Mouse (Mus musculus) kidney, postnatal 36 days (tissue): Measurements from ENCODE around the gene Pde4d.
A peak's percentile ranks its signal among the peaks of the same experiment; 100 is the strongest.
"Not testable (repeated sequence)": the region's sequence is repeated elsewhere in the genome, so short reads cannot be mapped to it uniquely, and the experiment has no call there.

Experiments used
- DNase-seq, 2 experiments: peaks; one replicate each; pipeline ENCODE4 v3.0.0; 2021 to 2022; ENCODE audit warnings: mixed read lengths in 2 of 2

The Pde4d gene

DNA sequence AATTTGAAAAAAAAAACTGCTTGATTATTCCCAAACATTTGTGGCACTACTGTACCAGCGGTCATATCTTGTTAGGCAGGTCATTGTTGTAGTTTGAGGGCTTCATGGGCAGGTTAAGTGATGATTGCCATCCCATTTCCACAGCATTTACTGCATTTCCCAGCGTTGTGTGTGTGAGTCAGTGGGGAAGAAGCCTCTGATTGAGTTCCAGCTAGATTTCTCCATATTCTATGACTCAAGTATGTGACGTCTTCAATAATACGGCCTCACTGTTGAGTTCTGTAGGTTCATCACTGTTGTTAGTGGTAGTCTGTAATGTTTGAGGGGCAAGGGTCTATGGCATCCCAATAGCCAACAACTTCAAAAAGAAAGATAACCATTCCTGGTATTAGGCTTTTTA, 255.7 kb downstream of the Pde4d start:
- no peak for DNase-seq

DNA sequence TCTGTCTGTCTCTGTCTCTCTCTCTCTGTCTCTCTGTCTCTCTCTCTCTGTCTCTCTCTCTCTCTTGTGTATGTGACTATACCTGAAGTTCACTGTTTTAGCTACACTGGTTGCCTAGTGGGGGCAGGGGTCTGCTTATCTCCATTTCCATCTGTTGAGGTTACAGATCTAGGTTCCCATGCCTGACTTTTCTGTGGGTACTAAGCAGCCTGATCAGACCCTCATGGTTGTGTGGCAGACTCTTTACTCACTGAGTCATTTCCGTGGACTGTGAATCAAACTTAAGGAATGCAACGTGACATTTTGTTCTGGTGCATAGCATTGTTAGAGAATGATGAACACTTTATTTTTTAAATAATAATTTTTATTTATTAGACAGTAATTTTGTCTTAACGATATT, 264.3 kb downstream of the Pde4d start:
- no peak for DNase-seq

DNA sequence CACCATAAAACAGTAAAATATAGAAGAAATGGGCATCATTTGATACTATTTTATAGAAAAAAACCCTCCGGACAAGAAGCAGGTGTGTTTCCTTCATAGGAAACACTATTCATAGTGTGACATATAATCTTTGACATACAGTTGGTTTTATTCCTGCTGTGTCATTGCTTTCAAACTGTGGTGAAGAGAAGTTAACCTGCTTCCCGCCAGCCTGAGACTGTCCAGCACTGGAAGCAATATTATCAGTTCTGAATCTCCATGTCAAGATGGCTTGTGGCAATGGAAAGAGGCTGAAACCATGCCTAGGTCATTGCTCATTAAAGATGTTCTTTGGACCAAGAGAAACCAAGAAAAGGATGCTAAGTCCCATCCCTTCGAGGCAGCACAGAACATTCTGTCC, 265.3 kb downstream of the Pde4d start:
- no peak for DNase-seq

DNA sequence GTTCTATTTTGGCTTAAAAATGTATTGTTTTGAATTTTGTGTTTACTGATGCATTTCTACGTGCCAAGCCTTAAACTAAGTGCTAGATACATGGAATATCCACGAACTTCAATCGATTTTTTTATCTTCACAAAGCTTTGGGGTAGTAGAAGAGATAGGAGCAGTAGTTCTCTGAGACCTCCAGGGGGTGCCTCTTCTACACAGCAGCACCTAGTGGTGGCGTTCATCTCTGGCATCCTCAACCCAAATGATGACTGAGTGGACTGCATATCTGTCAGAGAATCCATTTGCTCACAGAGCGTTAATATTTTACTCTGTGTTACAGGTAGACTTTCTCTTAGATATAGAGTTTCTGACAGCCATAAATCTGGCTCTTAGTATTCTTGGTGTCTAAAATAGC, 272.5 kb downstream of the Pde4d start:
- DNase-seq = peak; percentile 41 to 78

DNA sequence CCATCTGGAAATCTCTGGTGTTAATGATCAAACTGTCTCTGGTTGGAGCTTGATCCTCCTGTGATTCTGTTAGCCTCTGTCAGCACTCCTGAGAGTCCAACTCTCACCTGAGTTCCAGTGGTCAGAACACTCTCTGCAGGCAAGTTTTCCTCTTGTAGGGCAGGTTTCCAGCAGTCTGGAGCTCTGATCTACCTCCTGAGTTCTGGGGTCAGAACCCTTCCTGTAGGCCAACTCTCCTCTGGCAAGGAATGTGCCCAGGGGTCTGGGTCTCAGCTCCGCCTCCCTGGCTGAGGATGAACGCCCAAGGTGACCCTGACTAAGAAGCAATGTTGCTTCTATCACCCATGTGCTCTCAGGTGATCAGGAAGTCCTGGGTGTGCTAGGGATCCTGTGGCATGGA, 284.6 kb downstream of the Pde4d start:
- DNase-seq = peak; percentile 69 to 80

DNA sequence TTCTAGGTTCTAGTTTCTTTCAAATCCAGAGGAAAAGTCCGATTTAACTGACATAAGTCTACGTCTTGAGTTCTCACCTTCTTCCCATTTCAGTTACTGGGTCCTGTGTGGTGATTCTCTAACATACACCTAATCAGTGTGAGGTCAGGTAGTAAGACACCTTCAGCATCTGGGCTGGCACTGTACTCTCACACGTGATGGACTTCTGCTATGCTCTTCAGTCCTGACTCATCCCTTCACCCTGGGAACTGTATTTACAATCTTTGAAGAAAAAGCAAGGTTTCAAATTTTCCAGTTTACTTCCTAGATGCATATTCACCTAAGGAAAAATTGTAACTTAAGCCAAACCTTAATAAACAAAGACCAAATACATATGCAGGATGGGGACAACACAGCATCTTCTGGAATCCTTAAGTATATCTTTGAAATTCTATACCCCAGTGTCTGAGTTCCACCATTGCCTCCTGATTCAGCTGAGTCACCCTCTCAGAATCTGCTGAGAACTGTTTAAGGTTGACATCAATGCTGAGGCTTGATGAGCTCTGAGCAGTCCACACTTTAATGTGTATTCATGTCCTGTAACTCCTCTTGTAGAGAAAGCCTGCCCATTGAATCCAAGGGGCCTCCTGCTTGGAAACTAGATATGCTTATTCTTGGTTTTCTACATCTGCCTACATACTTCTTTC, 301.6 kb downstream of the Pde4d start:
- no peak for DNase-seq

DNA sequence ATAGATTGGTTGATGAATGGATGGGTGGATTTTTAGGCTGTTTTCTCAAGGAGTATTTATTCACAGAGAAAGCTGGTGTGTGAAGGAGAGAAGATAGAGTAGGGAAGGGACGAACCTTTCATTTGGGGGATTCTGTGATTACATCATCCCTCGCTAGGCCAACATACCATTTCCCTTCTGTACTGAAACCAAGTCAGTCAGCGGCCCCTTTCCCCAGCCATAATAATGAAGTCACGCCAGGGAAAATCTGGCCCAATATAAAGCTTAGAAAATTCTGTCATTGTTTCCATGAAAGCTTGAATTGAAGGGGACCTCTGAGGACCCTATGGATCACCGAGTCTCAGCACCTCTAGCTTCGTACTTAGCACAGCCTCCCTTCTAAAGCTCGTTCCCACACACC, 307.7 kb downstream of the Pde4d start:
- DNase-seq = no peak

DNA sequence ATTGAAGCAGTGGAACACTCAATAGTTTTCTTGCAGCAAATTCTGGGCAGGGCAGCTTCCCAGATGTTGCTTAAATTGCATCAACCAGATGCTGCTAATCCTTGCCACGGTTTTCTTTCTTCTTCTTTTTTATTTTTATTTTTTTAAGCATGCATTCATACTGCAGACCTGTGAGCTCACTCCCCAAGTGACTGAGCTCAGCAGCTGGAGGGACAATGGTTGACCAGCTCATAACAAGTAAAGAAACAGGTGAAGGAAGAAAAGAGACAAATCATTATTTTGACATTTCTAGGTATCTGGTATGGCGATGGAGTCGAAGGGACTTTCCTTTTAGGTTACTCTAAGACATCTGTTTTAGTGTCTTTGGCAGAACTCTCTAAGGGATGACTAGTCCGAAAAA, 308.6 kb downstream of the Pde4d start:
- no peak for DNase-seq

DNA sequence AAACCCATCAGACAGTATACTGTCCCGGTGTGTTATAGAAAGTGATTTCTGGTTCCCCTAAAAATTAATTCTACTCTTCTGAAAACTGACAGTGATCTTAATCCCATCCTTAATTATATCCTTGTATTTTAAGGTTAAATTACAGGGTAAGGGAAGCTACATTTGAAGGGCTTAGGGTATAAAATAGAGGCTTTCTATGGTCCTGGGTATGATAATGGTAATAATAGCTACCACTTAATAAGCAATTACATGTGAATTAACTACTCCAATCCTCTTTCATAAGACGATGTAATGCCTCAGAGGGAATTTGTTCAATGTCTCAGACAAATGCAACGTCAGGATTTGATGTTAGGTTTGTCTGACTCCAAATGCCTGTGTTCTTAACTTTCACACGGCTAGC, 309.4 kb downstream of the Pde4d start:
- DNase-seq = no peak

DNA sequence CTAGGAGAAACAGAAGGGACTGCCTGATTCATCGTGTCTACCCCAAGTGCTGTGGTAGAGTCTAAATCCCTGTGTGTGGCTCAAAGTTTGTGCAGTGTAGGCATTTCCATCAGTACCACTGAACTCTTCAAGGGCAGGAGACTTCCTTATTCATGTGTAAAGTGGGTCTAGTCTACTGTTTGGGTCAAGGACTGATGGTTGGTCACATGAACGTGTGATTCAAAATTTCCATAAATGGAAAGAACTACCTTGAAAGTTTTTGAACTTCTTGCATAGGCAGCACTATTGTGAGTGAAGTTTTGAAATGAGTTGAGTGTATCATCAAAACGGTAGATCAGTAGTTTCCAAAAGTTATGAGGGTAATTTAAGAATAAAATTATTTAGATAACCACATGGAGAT, 313.5 kb downstream of the Pde4d start:
- DNase-seq = no peak

DNA sequence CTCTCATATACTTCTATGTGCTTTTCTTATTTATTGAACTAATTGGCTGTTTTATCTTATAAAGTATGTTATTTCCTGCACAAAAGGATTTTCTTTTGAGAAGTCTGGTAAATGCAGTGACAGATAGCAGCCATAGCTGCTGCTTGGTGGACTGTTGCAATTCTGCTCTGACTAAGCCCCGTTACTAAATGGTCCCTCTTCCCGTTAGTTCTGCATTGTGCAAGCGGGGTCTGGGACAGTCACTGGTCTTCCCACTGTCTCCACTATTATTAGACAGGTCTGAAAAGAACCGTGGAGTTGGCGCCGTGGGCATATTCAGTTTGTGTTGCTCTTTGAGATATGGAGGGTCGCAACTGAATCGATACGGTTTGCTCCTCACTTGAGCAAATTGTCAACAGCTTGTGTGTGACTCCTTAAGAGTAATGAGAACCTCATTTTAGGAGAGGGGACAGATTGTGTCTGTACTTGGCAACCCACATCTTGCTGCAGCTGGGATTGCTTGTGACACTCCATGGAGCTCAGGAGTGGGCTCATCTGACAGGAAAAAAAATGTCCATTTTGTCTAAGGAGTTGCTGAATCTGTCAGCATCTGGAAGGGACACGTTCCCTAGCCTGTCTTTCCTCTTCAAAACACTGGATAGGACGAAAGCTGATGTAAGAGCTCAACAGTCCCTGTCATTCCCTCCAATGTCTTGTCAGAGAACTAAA, 316.4 kb downstream of the Pde4d start:
- DNase-seq = no peak

DNA sequence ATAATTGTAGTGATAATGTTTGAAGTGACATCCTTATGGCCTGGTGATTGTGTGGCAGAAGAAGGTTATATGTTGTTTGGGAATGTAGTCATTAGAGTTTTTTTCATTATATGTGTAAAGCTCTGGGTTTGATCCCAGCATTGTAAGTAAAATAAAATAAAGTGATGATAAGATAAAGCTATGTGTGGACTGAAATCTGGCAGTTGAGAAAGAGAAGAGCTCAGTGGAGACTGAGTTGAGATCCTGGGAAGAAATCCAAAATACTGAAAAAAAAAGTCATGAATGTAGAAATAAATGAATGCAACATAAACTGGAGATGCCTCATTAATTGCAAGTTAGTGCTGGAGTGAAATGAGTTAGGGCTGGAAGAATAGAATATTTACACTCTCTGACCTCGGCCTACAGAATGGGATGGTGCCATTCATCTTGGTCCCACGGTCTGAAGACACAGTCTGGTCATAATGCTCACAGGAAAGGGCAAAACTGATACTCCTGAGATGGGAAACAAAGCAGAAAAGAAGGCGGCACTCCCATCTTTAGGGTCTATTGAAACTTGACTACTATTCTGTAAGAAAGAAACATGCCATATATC, 319.8 kb downstream of the Pde4d start:
- DNase-seq = no peak

DNA sequence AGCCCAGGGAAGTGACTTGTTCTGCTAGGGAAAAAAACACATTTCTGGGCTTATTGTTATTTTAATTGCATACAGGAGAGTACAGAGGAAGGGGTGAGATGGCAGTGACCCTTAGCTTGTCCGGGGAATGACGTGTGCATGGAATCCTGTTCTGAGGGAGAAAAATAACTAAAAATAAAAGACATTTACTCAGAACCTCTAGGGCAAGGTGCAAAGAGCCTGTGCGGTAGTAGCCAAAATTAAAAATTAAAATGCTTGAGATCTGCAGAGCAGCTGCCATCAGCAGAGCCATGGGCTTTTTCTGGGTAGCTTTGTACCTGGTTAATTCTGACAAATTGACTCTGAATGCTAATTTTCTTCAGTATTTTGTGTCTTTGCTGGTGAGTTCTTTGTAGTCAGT, 322.6 kb downstream of the Pde4d start:
- peak; percentile 9 to 12 for DNase-seq

DNA sequence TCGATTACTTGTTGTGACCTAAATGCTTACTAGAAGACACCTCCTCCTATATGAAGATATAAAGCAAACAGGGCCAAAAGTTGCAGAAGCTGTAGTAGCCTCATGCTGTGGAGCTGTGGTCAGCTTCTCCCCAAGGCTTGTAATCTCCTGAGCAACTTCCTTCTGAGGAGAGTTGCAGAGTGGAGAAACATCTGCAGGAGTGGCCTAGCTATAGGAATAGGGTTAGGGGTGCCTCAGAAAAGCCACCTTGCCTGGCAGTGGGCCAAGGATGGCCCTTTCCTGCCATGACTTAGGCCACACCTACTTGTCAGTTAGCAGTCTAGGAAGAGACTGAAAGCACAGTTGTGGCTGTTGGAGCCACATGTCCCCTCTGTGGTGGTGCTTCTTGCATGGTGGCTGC, 325.2 kb downstream of the Pde4d start:
- DNase-seq = no peak

DNA sequence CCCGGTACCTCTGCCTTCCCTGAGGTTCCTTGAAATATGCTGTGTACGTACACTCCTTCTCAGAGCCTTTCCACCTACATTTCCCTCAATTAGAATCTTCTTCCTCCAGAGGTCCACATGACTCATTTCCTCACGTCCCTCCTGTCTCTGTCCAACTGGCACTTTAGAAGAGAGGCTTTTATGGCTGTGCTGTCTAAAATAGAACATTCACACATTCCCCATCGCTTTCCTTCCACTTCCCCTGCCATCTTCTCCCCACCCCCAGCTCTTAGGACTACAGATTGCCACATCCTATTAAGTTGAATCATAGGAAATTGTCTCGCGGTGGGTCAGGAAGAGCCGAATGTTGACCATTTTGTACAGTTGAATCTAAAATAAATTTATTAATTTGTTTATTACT, 326.1 kb downstream of the Pde4d start:
- no peak for DNase-seq

DNA sequence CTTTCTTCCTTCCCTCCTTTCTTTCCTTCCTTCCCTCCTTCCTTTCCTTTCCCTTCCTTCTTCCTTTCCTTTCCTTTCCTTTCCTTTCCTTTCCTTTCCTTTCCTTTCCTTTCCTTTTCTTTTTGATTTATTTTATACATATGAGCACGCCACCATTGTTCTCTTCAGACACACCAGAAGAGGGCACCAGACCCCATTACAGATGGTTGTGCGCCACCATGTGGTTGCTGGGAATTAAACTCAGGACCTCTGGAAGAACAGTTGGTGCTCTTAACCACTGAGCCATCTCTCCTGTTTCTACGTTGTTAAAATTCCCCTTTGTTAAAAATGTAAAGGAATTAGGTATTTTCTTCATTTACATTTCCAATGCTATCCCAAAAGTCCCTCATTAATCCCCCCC, 347.9 kb downstream of the Pde4d start:
- DNase-seq = not testable (repeated sequence)

DNA sequence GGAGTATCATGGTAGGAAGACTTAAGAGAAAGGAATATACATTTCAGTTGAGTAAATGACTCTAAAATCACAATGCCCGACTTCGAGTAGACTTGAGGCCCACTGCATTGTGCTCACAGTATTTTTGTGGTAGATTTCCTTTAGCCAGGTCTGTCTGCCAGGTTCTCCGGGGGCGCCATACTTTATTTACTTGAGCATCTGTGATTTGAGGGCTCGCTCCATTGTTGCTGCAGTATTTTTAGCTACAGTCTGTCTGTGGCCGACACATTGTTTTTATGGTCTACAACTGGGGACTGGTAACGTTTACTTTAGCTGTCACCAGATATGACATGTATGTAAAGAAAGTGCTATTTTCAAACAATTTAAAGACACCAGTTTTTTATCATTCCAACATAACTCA, 359.4 kb downstream of the Pde4d start:
- DNase-seq = no peak

DNA sequence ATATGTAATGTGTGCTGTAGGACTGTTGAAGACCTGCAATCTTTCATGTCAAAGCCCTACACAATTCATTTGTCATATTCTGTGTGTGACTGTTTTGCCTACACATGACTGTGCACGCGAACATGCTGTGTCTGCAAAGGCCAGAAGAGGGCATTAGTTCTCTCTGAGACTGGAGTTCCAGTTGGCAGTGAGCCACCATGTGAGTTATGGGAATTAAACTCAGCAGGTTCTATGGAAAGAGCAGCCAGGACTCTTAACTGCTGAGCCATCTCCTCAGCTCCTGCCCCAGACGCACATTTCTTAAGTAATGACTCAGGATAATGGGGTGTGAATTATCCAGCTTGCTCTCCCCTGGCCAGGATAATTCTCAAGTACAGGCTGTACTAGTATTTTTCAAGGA, 363.2 kb downstream of the Pde4d start:
- peak; percentile 65 to 82 for DNase-seq

DNA sequence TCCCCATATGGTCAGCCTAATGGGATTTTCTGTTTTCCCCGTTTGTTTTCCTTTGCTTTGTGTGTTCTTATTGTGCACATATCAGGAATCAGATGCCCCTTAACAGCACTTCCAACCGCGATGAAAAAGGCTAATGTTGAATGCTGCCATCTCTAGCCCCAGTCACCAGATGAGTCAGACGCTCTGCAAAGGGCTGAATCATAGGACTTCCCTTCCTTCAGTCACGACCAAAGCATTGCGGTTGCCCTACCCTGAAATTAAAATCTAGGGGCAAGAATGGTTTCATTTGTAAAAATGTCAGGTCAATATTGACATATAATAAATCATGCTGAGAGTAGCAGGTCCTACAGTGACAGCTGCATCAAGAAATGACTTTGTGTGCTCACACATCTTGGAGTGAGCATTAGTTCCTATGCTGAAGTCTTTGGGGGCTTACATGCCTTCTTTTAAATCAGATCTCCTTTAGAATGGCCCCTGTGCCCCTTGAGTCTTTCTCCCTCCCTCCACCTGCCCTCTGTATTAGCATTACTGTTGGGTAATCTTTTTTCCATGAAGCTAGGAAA, 370.2 kb downstream of the Pde4d start:
- no peak for DNase-seq

DNA sequence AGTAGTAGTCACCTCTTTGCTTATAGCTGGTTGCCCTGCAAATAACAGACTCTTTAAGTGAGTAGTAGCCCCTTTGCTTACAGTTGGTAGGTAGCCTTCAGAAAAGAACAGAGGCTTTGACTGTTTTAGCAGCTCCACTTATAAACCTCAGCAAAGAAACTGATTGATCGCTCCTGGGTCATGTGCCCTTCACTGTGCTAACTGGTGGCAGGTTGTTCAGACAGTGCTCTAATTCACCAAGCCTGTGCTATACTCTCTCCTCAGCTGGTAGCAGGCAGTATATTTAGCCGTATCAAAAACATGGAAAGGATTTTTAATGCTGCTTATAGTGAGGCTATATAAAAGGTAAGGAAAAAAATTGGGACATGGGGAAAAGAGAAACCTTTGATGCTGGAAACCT, 370.7 kb downstream of the Pde4d start:
- no peak for DNase-seq

DNA sequence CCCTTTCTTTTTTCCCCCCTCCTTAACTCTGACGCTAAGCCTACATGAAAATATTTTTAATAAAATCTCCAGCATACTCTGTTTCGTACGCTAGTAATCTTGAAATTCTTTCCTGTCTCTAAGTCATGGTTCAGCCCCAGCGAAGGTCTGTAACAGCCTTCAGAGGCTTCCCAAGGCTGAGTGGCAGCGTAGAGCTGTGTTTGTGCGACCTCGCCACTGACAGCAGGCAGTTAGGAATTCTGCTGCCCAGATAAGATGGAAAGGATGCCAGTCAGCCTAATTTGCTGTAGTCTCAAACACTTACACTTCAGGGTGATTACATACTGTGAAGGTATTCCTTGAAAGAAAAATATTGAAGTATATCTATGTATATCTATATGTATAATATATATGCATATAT, 371.5 kb downstream of the Pde4d start:
- no peak for DNase-seq

DNA sequence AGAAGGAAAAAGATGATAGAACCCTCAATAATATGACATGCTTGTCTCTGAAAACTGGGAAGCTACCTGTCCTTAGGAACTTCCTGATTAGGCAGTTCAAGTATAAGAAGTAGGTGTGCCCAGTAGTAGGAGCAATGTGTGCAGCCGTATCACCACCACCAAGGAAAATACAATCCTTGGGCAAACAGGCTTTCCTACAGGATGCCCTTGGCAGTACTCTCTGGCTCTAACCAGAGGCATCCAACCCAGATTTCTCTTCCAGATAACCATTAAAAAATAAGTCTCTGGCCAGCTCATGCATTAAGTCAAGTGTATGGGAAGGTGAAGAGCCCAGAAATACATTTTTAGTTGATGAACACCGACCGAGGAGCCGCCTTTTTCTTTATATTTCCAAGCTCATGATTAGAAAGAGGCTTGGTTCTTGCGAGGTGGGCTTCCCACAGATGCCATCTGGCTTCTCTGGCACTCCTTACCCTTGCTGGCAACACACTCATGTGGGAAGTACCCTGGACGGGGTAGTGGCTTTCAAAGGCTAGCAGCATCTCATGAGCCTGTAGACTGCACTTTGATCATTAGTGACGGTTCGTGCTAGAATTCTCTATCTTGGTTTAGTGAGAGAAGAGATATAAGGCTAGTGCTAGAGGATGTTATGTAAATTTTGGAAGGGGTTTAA, 375.0 kb downstream of the Pde4d start:
- DNase-seq = peak; percentile 7 to 26

DNA sequence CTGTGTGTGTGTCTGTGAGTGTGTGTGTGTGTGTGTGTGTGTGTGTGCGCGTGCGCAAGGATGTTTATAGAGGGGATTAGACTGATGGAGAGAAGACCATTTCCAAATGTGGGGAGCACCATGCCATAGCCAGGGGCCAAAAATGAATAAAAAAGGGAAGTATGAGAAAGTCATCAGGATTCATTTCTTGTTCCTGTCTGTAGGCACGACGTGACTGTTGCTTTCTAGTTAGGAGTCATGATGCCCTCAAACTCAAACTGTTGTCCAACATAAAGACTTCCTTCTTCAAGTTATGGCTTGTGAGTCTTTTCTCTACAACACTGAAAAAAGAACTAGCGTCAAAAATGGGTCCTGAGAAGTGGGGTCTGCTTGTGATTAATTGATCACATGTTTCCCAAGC, 375.8 kb downstream of the Pde4d start:
- no peak for DNase-seq

DNA sequence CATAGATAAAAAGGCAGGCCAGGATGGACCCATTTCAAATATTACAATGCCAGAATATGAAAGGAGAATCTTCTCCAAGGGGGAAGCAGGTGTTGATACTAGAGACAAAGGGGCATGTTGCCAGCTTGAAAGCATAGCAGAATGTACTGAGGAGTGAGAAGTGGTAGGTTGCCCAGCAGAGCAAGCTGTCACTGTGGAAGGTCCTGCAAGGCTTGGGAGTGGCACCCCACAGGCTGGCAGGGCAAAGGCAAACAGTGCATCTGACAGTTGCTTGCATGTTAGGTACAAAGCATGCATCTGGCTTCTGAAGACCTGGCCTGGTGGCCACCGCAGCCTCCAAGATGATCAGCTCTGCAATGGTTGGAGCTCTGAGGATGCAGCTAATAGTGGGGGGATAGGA, 384.4 kb downstream of the Pde4d start:
- DNase-seq = no peak
